21 mouse cellular contexts compared by ENCODE assay signal in the genomic region with DNA sequence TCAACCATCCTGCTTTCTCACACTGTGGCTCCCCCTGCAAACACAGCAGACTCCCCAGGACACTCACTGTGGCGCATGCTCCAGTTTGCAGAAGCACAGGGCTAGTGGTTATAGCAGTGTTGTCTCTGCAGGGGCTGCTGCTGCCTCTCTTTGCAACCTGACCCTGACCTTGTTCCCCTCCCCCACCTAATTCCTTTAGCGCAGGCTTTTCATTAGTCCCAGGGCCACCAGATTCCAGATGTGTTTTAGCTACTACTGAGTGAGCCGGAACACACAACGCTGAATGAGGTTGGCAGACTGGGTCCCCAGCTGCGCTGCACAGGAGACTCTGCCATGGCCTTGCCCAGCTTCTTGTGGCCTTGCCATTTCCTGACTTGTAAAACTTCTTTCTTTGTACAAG. TPM values are rescaled to one million over a fixed set of nuclear protein-coding genes. Genes with fewer than 3 reads are reported as not detected.
DNase-seq lines count a peak whose midpoint lies in the region; ATAC-seq lines count a peak whose summit lies in the region.
"Had no signal": no experiment of that assay in that cellular context is flagged by ENCODE, and none has a peak within 500 bp of the region (broad histone marks: within the 10 kb centered on the region; RNA-seq: fewer than 3 reads in every experiment).

No protein-coding gene starts in this region.

- H3K4me1 ChIP-seq in midbrain, embryonic 10.5 days, result peaks cover 14% of the 10 kb centered on the region
- no peaks in the 10 kb centered on the region for H3K4me1 ChIP-seq in midbrain, embryonic 15.5 days
- peaks cover 20% of the 10 kb centered on the region for H3K4me1 ChIP-seq in limb, embryonic 10.5 days
- H3K4me1 ChIP-seq: heart, embryonic 12.5 days; intestine, embryonic 15.5 days had no signal

- peak; percentile 57 for DNase-seq in midbrain, embryonic 10.5 days (ENCODE audit: low spot score)
- DNase-seq in R1 (ENCODE audit: low read depth, low spot score), result peak; percentile 23
- peak; percentile 46 for DNase-seq in embryo, embryonic 11.5 days (ENCODE audit: low read depth, low spot score)
- peak; percentile 80 for DNase-seq in limb, embryonic 10.5 days (ENCODE audit: low spot score)
- DNase-seq in adrenal gland, adult (ENCODE audit: inconsistent age in 2 of 2, low spot score in 1 of 2), result no peak
- no peak for DNase-seq in spleen, adult 12 weeks (ENCODE audit: low spot score)
- no peak for DNase-seq in frontal cortex, postnatal 36 days (ENCODE audit: low spot score in 2 of 2)
- DNase-seq: B cell, adult 2 months; cerebellum, postnatal 10 days; kidney, postnatal 4 days; lung, embryonic 14.5 days; lung, postnatal 4 days; right cerebral cortex, postnatal 14 days had no signal

- 21% methylated on average over 5 of the region's 5 CpGs for WGBS in midbrain, embryonic 10.5 days
- 19% methylated on average over 5 of the region's 5 CpGs for WGBS in midbrain, embryonic 15.5 days
- 5% methylated on average over 5 of the region's 5 CpGs for WGBS in limb, embryonic 10.5 days

- H3K27ac ChIP-seq in midbrain, embryonic 10.5 days (replicated peaks), result no peak overlapping the region; the same call in 1 of the 2 replicates
- no peak overlapping the region for H3K27ac ChIP-seq in midbrain, embryonic 15.5 days
- peak overlapping the region; percentile 86 for H3K27ac ChIP-seq in limb, embryonic 10.5 days
- H3K27ac ChIP-seq: embryonic facial prominence, embryonic 15.5 days; forebrain, embryonic 12.5 days; intestine, embryonic 15.5 days; midbrain, embryonic 13.5 days had no signal

- H3K36me3 ChIP-seq in midbrain, embryonic 10.5 days, result no peaks in the 10 kb centered on the region
- H3K36me3 ChIP-seq in midbrain, embryonic 15.5 days (replicated peaks), result no peaks in the 10 kb centered on the region
- H3K36me3 ChIP-seq in limb, embryonic 10.5 days, result no peaks in the 10 kb centered on the region
- H3K36me3 ChIP-seq: embryonic facial prominence, embryonic 15.5 days; forebrain, embryonic 12.5 days; heart, embryonic 12.5 days; intestine, embryonic 15.5 days; midbrain, embryonic 13.5 days had no signal

- H3K4me2 ChIP-seq in midbrain, embryonic 15.5 days, result no peak overlapping the region
- H3K4me2 ChIP-seq: embryonic facial prominence, embryonic 15.5 days; forebrain, embryonic 12.5 days; heart, embryonic 12.5 days; intestine, embryonic 15.5 days; liver, embryonic 11.5 days; lung, embryonic 14.5 days; midbrain, embryonic 13.5 days had no signal

- no peak overlapping the region for H3K9ac ChIP-seq in midbrain, embryonic 15.5 days
- H3K9ac ChIP-seq: embryonic facial prominence, embryonic 15.5 days; forebrain, embryonic 12.5 days; heart, embryonic 12.5 days; intestine, embryonic 15.5 days; lung, embryonic 14.5 days; midbrain, embryonic 13.5 days had no signal

- H3K27me3 ChIP-seq in midbrain, embryonic 10.5 days (ENCODE audit: low read depth, poor library complexity, severe bottlenecking), result no peaks in the 10 kb centered on the region
- no peaks in the 10 kb centered on the region for H3K27me3 ChIP-seq in midbrain, embryonic 15.5 days (replicated peaks)
- no peaks in the 10 kb centered on the region for H3K27me3 ChIP-seq in limb, embryonic 10.5 days (ENCODE audit: low read depth, poor library complexity, severe bottlenecking)
- H3K27me3 ChIP-seq: embryonic facial prominence, embryonic 15.5 days; intestine, embryonic 15.5 days; midbrain, embryonic 13.5 days had no signal

- no peak for ATAC-seq in midbrain, embryonic 15.5 days (replicated peaks)
- ATAC-seq: intestine, embryonic 15.5 days; midbrain, embryonic 13.5 days had no signal

- no peak overlapping the region for H3K4me3 ChIP-seq in midbrain, embryonic 10.5 days
- H3K4me3 ChIP-seq in midbrain, embryonic 15.5 days, result no peak overlapping the region
- peak overlapping the region; percentile 16; the same call in 1 of the 2 replicates for H3K4me3 ChIP-seq in limb, embryonic 10.5 days
- H3K4me3 ChIP-seq: embryonic facial prominence, embryonic 15.5 days; forebrain, embryonic 12.5 days; heart, embryonic 12.5 days; intestine, embryonic 15.5 days; midbrain, embryonic 13.5 days had no signal

- H3K9me3 ChIP-seq in midbrain, embryonic 10.5 days (replicated peaks), result no peaks in the 10 kb centered on the region
- no peaks in the 10 kb centered on the region for H3K9me3 ChIP-seq in midbrain, embryonic 15.5 days
- H3K9me3 ChIP-seq in limb, embryonic 10.5 days (replicated peaks), result no peaks in the 10 kb centered on the region
- H3K9me3 ChIP-seq: embryonic facial prominence, embryonic 15.5 days; forebrain, embryonic 12.5 days; heart, embryonic 12.5 days; intestine, embryonic 15.5 days; midbrain, embryonic 13.5 days had no signal

RNA-seq across cellular contexts. Expression of a gene that starts 46.5 kb away (rescaled TPM):
- 0.07 and 0.33 TPM in 2 replicates for polyA plus RNA-seq in midbrain, embryonic 10.5 days (2016; fragmentation: Nextera tagmentation; extraction: Ambion mirVana)
- 0.04 TPM in 1 of 2 replicates, not detected in the other for polyA plus RNA-seq in midbrain, embryonic 15.5 days (2015; fragmentation: Nextera tagmentation; extraction: Ambion mirVana)
- polyA plus RNA-seq in limb, embryonic 10.5 days (2016; fragmentation: Nextera tagmentation; extraction: Ambion mirVana), result 0.09 and 0.24 TPM in 2 replicates
- polyA plus RNA-seq: forebrain, embryonic 12.5 days; heart, embryonic 12.5 days; liver, embryonic 11.5 days; lung, embryonic 14.5 days; stomach, embryonic 16.5 days had no signal

RNA-seq across cellular contexts. Expression of a gene that starts 56.6 kb away (rescaled TPM):
- 5.8 and 9.0 TPM in 2 replicates for polyA plus RNA-seq in midbrain, embryonic 10.5 days (2016; fragmentation: Nextera tagmentation; extraction: Ambion mirVana)
- polyA plus RNA-seq in midbrain, embryonic 15.5 days (2015; fragmentation: Nextera tagmentation; extraction: Ambion mirVana), result 22.6 and 23.8 TPM in 2 replicates
- polyA plus RNA-seq in limb, embryonic 10.5 days (2016; fragmentation: Nextera tagmentation; extraction: Ambion mirVana), result 4.1 and 5.0 TPM in 2 replicates

Comparison
In these comparisons a context has a peak if more than half of its experiments do, and no peak if none do; other contexts are left out.
1. DNase-seq: peak in midbrain, embryonic 10.5 days (single experiment), R1 (single experiment), embryo, embryonic 11.5 days (single experiment) and limb, embryonic 10.5 days (single experiment); none in adrenal gland, adult (0 of 2), spleen, adult 12 weeks (single experiment) and frontal cortex, postnatal 36 days (0 of 2).